Mouse (Mus musculus): ENCODE results near the gene Cadm4. TPM values are rescaled to one million over a fixed set of nuclear protein-coding genes. Genes with fewer than 3 reads are reported as not detected.

Gene Cadm4
- polyA plus RNA-seq, 1 experiment from 2014 or later = 6.6 TPM

- 62% methylated on average over 5 of the region's 5 CpGs for WGBS
- ATAC-seq (ENCODE audit: low FRiP score, low TSS enrichment) = no peak
- H3K36me3 ChIP-seq (ENCODE audit: insufficient read depth, low read length) = no peaks in the 10 kb centered on the region
- no peaks in the 10 kb centered on the region for H3K27me3 ChIP-seq (ENCODE audit: insufficient read depth, low read length)
- no peaks in the 10 kb centered on the region for H3K4me1 ChIP-seq (ENCODE audit: insufficient read depth, low read length)
- no peak overlapping the region for H3K9ac ChIP-seq (replicated peaks; ENCODE audit: low read length)
- no peak overlapping the region for H3K4me2 ChIP-seq (replicated peaks; ENCODE audit: low read depth, low read length)
- no peaks in the 10 kb centered on the region for H3K9me3 ChIP-seq (ENCODE audit: low read length)
- no peak overlapping the region for H3K27ac ChIP-seq (ENCODE audit: low read length)
- H3K4me3 ChIP-seq (ENCODE audit: low read length) = no peak overlapping the region
Measured at GRCm38 (mm10) chr7:24522805-24523204, 41.0 kb downstream of the Cadm4 start.

- Histone ChIP-seq H3K4me1 (ENCODE audit: insufficient read depth, low read length) (no peaks in the 10 kb centered on the region), H3K27ac (ENCODE audit: low read length) (no peak overlapping the region), H3K4me3 (ENCODE audit: low read length) (no peak overlapping the region), H3K9me3 (ENCODE audit: low read length) (no peaks in the 10 kb centered on the region), H3K9ac (replicated peaks; ENCODE audit: low read length) (no peak overlapping the region), H3K36me3 (ENCODE audit: insufficient read depth, low read length) (no peaks in the 10 kb centered on the region), H3K4me2 (replicated peaks; ENCODE audit: low read depth, low read length) (no peak overlapping the region), H3K27me3 (ENCODE audit: insufficient read depth, low read length) (no peaks in the 10 kb centered on the region)
- WGBS = 81% methylated on average over 6 of the region's 6 CpGs
- ATAC-seq (ENCODE audit: low FRiP score, low TSS enrichment) = no peak
Measured at GRCm38 (mm10) chr7:24523723-24524122, 41.9 kb downstream of the Cadm4 start.

- Histone ChIP-seq H3K4me1 (ENCODE audit: insufficient read depth, low read length) (peaks cover 9% of the 10 kb centered on the region), H3K4me3 (ENCODE audit: low read length) (no peak overlapping the region), H3K9ac (replicated peaks; ENCODE audit: low read length) (no peak overlapping the region), H3K27me3 (ENCODE audit: insufficient read depth, low read length) (no peaks in the 10 kb centered on the region), H3K36me3 (ENCODE audit: insufficient read depth, low read length) (no peaks in the 10 kb centered on the region), H3K9me3 (ENCODE audit: low read length) (no peaks in the 10 kb centered on the region), H3K27ac (ENCODE audit: low read length) (no peak overlapping the region), H3K4me2 (replicated peaks; ENCODE audit: low read depth, low read length) (no peak overlapping the region)
- no peak for ATAC-seq (ENCODE audit: low FRiP score, low TSS enrichment)
- 84% methylated on average over 6 of the region's 6 CpGs for WGBS
Measured at GRCm38 (mm10) chr7:24524978-24525377, 43.2 kb downstream of the Cadm4 start.

GRCm38 (mm10) chr7:24525686-24526420, 44.0 kb downstream of the Cadm4 start:
- 86% methylated on average over 12 of the region's 12 CpGs for WGBS
- Histone ChIP-seq H3K9ac (replicated peaks; ENCODE audit: low read length) (no peak overlapping the region), H3K4me2 (replicated peaks; ENCODE audit: low read depth, low read length) (no peak overlapping the region), H3K4me1 (ENCODE audit: insufficient read depth, low read length) (peaks cover 9% of the 10 kb centered on the region), H3K4me3 (ENCODE audit: low read length) (no peak overlapping the region), H3K36me3 (ENCODE audit: insufficient read depth, low read length) (no peaks in the 10 kb centered on the region), H3K27ac (ENCODE audit: low read length) (no peak overlapping the region), H3K9me3 (ENCODE audit: low read length) (no peaks in the 10 kb centered on the region), H3K27me3 (ENCODE audit: insufficient read depth, low read length) (no peaks in the 10 kb centered on the region)
- no peak for ATAC-seq (ENCODE audit: low FRiP score, low TSS enrichment)

GRCm38 (mm10) chr7:24528861-24529260, 47.0 kb downstream of the Cadm4 start:
- ATAC-seq (ENCODE audit: low FRiP score, low TSS enrichment) = no peak
- Histone ChIP-seq H3K36me3 (ENCODE audit: insufficient read depth, low read length) (peaks cover 9% of the 10 kb centered on the region), H3K4me1 (ENCODE audit: insufficient read depth, low read length) (peaks cover 20% of the 10 kb centered on the region), H3K9ac (replicated peaks; ENCODE audit: low read length) (no peak overlapping the region), H3K27ac (ENCODE audit: low read length) (no peak overlapping the region), H3K4me2 (replicated peaks; ENCODE audit: low read depth, low read length) (no peak overlapping the region), H3K4me3 (ENCODE audit: low read length) (no peak overlapping the region), H3K27me3 (ENCODE audit: insufficient read depth, low read length) (no peaks in the 10 kb centered on the region), H3K9me3 (ENCODE audit: low read length) (no peaks in the 10 kb centered on the region)
- WGBS = 83% methylated on average over 11 of the region's 11 CpGs

- Histone ChIP-seq H3K36me3 (ENCODE audit: insufficient read depth, low read length) (peaks cover 12% of the 10 kb centered on the region), H3K4me2 (replicated peaks; ENCODE audit: low read depth, low read length) (peak overlapping the region; percentile 95), H3K4me1 (ENCODE audit: insufficient read depth, low read length) (peaks cover 22% of the 10 kb centered on the region), H3K27ac (ENCODE audit: low read length) (peak overlapping the region; percentile 96), H3K27me3 (ENCODE audit: insufficient read depth, low read length) (no peaks in the 10 kb centered on the region), H3K9me3 (ENCODE audit: low read length) (no peaks in the 10 kb centered on the region), H3K4me3 (ENCODE audit: low read length) (peak overlapping the region; percentile 79), H3K9ac (replicated peaks; ENCODE audit: low read length) (peak overlapping the region; percentile 78)
- no peak for ATAC-seq (ENCODE audit: low FRiP score, low TSS enrichment)
- WGBS = 54% methylated on average over 11 of the region's 11 CpGs
Measured at GRCm38 (mm10) chr7:24529580-24529979, 47.8 kb downstream of the Cadm4 start.

- Histone ChIP-seq H3K4me1 (ENCODE audit: insufficient read depth, low read length) (peaks cover 22% of the 10 kb centered on the region), H3K4me3 (ENCODE audit: low read length) (peak within 1 kb of the TSS; percentile 79), H3K27me3 (ENCODE audit: insufficient read depth, low read length) (no peaks in the 10 kb centered on the region), H3K36me3 (ENCODE audit: insufficient read depth, low read length) (peaks cover 16% of the 10 kb centered on the region), H3K9ac (replicated peaks; ENCODE audit: low read length) (peak within 1 kb of the TSS; percentile 78), H3K4me2 (replicated peaks; ENCODE audit: low read depth, low read length) (peak within 1 kb of the TSS; percentile 95), H3K9me3 (ENCODE audit: low read length) (no peaks in the 10 kb centered on the region), H3K27ac (ENCODE audit: low read length) (peak within 1 kb of the TSS; percentile 96)
- ATAC-seq (ENCODE audit: low FRiP score, low TSS enrichment) = peak; percentile 93
- WGBS = under 1% methylated on average over 44 of the region's 44 CpGs
Measured at GRCm38 (mm10) chr7:24530062-24530931, 48.5 kb downstream of the Cadm4 start, which contains the start of gene Irgq. Irgq (plus strand) TSS chr7:24530689.

- Histone ChIP-seq H3K4me2 (replicated peaks; ENCODE audit: low read depth, low read length) (peak overlapping the region; percentile 95), H3K27me3 (ENCODE audit: insufficient read depth, low read length) (no peaks in the 10 kb centered on the region), H3K4me1 (ENCODE audit: insufficient read depth, low read length) (peaks cover 23% of the 10 kb centered on the region), H3K27ac (ENCODE audit: low read length) (peak overlapping the region; percentile 92), H3K36me3 (ENCODE audit: insufficient read depth, low read length) (peaks cover 23% of the 10 kb centered on the region), H3K9ac (replicated peaks; ENCODE audit: low read length) (peak overlapping the region; percentile 78), H3K9me3 (ENCODE audit: low read length) (no peaks in the 10 kb centered on the region), H3K4me3 (ENCODE audit: low read length) (peak overlapping the region; percentile 79)
- WGBS = under 1% methylated on average over 43 of the region's 43 CpGs
- peak; percentile 68 for ATAC-seq (ENCODE audit: low FRiP score, low TSS enrichment)
Measured at GRCm38 (mm10) chr7:24531211-24531971, 49.6 kb downstream of the Cadm4 start.

GRCm38 (mm10) chr7:24533031-24533571, 51.3 kb downstream of the Cadm4 start:
- H3K9ac ChIP-seq (replicated peaks; ENCODE audit: low read length) = no peak overlapping the region
- no peaks in the 10 kb centered on the region for H3K27me3 ChIP-seq (ENCODE audit: insufficient read depth, low read length)
- H3K4me1 ChIP-seq (ENCODE audit: insufficient read depth, low read length) = peaks cover 40% of the 10 kb centered on the region
- no peak for ATAC-seq (ENCODE audit: low FRiP score, low TSS enrichment)
- no peaks in the 10 kb centered on the region for H3K9me3 ChIP-seq (ENCODE audit: low read length)
- peaks cover 23% of the 10 kb centered on the region for H3K36me3 ChIP-seq (ENCODE audit: insufficient read depth, low read length)
- no peak overlapping the region for H3K27ac ChIP-seq (ENCODE audit: low read length)
- WGBS = 77% methylated on average over 28 of the region's 28 CpGs
- no peak overlapping the region for H3K4me3 ChIP-seq (ENCODE audit: low read length)
- H3K4me2 ChIP-seq (replicated peaks; ENCODE audit: low read depth, low read length) = no peak overlapping the region

Data from kidney, embryonic 16.5 days (tissue).